ENCODE assay signal across 8 mouse cellular contexts in the genomic region with DNA sequence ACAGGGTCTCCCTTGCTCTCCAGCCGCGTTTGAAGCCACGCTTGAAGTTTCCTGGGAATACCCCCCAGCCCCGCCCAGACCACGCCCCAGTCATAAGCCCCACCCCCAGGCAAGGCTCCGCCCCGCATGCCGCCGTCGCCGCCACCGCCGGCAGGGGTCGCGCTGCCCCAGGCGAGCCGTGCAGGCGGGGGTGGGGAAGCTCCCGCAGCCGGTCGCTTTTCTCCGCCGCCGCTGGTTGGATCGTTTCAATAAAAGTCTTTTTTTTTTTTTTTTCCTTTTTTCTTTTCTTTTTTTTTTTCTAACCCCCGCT. TPM values are rescaled to one million over a fixed set of nuclear protein-coding genes. Genes with fewer than 3 reads are reported as not detected.
DNase-seq lines count a peak whose midpoint lies in the region; ATAC-seq and TF ChIP-seq lines count a peak whose summit lies in the region.

No protein-coding gene starts in this region.

- TF ChIP-seq CTCF in bone marrow macrophage, adult 2 months (IDR thresholded peaks at IDR 0.05; ENCODE audit: low read depth, low read length), result peak; percentile 53
- TF ChIP-seq CTCF in embryonic fibroblast, embryonic 13.5 days (IDR thresholded peaks at IDR 0.05; ENCODE audit: borderline replicate concordance, insufficient read depth, low read length), result peak; percentile 48; the same call in 1 of the 2 replicates
- peak; percentile 83 for TF ChIP-seq CTCF in stomach, postnatal 0 days (IDR thresholded peaks at IDR 0.05; ENCODE audit: low read depth)

- WGBS in heart, embryonic 10.5 days, result under 1% methylated on average over 26 of the region's 26 CpGs
- 0% methylated on average over 25 of the region's 26 CpGs for WGBS in liver, embryonic 15.5 days (ENCODE audit: insufficient replicate concordance)
- 0% methylated on average over 26 of the region's 26 CpGs for WGBS in neural tube, embryonic 13.5 days
- under 1% methylated on average over 26 of the region's 26 CpGs for WGBS in stomach, postnatal 0 days

- peak overlapping the region; percentile 92 for H3K27ac ChIP-seq in bone marrow macrophage, adult 2 months (ENCODE audit: insufficient read depth, low read depth, low read length)
- peak overlapping the region; percentile 97 for H3K27ac ChIP-seq in embryonic fibroblast, embryonic 13.5 days (ENCODE audit: insufficient read depth, low read length)
- H3K27ac ChIP-seq in heart, embryonic 10.5 days, result peak overlapping the region; percentile 99
- peak overlapping the region; percentile 96 for H3K27ac ChIP-seq in liver, embryonic 15.5 days (replicated peaks)
- H3K27ac ChIP-seq in neural tube, embryonic 13.5 days (replicated peaks), result peak overlapping the region; percentile 100
- H3K27ac ChIP-seq in stomach, postnatal 0 days (replicated peaks), result peak overlapping the region; percentile 100

- ATAC-seq in liver, embryonic 15.5 days (ENCODE audit: insufficient read depth), result peak; percentile 83
- peak; percentile 87 for ATAC-seq in neural tube, embryonic 13.5 days (ENCODE audit: low read depth)
- peak; percentile 91 for ATAC-seq in stomach, postnatal 0 days (ENCODE audit: low FRiP score, low TSS enrichment)

- no peaks in the 10 kb centered on the region for H3K27me3 ChIP-seq in heart, embryonic 10.5 days (ENCODE audit: insufficient read depth, poor library complexity, severe bottlenecking)
- no peaks in the 10 kb centered on the region for H3K27me3 ChIP-seq in liver, embryonic 15.5 days
- H3K27me3 ChIP-seq in neural tube, embryonic 13.5 days, result no peaks in the 10 kb centered on the region
- H3K27me3 ChIP-seq in stomach, postnatal 0 days (ENCODE audit: control insufficient read depth, insufficient read depth, low read length), result no peaks in the 10 kb centered on the region

- no peaks in the 10 kb centered on the region for H3K9me3 ChIP-seq in heart, embryonic 10.5 days
- no peaks in the 10 kb centered on the region for H3K9me3 ChIP-seq in liver, embryonic 15.5 days (replicated peaks)
- no peaks in the 10 kb centered on the region for H3K9me3 ChIP-seq in neural tube, embryonic 13.5 days
- H3K9me3 ChIP-seq in stomach, postnatal 0 days (ENCODE audit: control insufficient read depth, low read length), result no peaks in the 10 kb centered on the region

- H3K36me3 ChIP-seq in heart, embryonic 10.5 days, result no peaks in the 10 kb centered on the region
- no peaks in the 10 kb centered on the region for H3K36me3 ChIP-seq in liver, embryonic 15.5 days (replicated peaks)
- no peaks in the 10 kb centered on the region for H3K36me3 ChIP-seq in neural tube, embryonic 13.5 days
- no peaks in the 10 kb centered on the region for H3K36me3 ChIP-seq in stomach, postnatal 0 days (ENCODE audit: control insufficient read depth, insufficient read depth, low read length)

- peak overlapping the region; percentile 98 for H3K9ac ChIP-seq in liver, embryonic 15.5 days
- H3K9ac ChIP-seq in neural tube, embryonic 13.5 days, result peak overlapping the region; percentile 99
- H3K9ac ChIP-seq in stomach, postnatal 0 days (ENCODE audit: low read length), result peak overlapping the region; percentile 99

- H3K4me2 ChIP-seq in liver, embryonic 15.5 days, result peak overlapping the region; percentile 70
- H3K4me2 ChIP-seq in neural tube, embryonic 13.5 days, result peak overlapping the region; percentile 63
- H3K4me2 ChIP-seq in stomach, postnatal 0 days (replicated peaks; ENCODE audit: low read depth), result peak overlapping the region; percentile 77

- TF ChIP-seq POLR2A in bone marrow macrophage, adult 2 months (IDR thresholded peaks at IDR 0.05; ENCODE audit: borderline replicate concordance, low read depth, low read length), result no peak
- no peak for TF ChIP-seq POLR2A in embryonic fibroblast, embryonic 13.5 days (IDR thresholded peaks at IDR 0.05; ENCODE audit: low read depth, low read length)

- no peak for TF ChIP-seq EP300 in stomach, postnatal 0 days (optimal IDR thresholded peaks at IDR 0.05)

- H3K4me3 ChIP-seq in bone marrow macrophage, adult 2 months (ENCODE audit: insufficient read depth, low read length), result peak overlapping the region; percentile 100
- peak overlapping the region; percentile 71 for H3K4me3 ChIP-seq in embryonic fibroblast, embryonic 13.5 days (ENCODE audit: insufficient read depth, low read length)
- peak overlapping the region; percentile 85 for H3K4me3 ChIP-seq in heart, embryonic 10.5 days
- H3K4me3 ChIP-seq in liver, embryonic 15.5 days (replicated peaks), result peak overlapping the region; percentile 100
- peak overlapping the region; percentile 95 for H3K4me3 ChIP-seq in neural tube, embryonic 13.5 days
- H3K4me3 ChIP-seq in stomach, postnatal 0 days (ENCODE audit: low read depth, low read length), result peak overlapping the region; percentile 98

- peaks cover 21% of the 10 kb centered on the region for H3K4me1 ChIP-seq in bone marrow macrophage, adult 2 months (ENCODE audit: control insufficient read depth, insufficient read depth, low read length)
- H3K4me1 ChIP-seq in embryonic fibroblast, embryonic 13.5 days (ENCODE audit: control insufficient read depth, insufficient read depth, low read length), result no peaks in the 10 kb centered on the region; the same call in 1 of the 2 replicates
- peaks cover 10% of the 10 kb centered on the region for H3K4me1 ChIP-seq in heart, embryonic 10.5 days
- peaks cover 45% of the 10 kb centered on the region for H3K4me1 ChIP-seq in liver, embryonic 15.5 days (replicated peaks)
- peaks cover 28% of the 10 kb centered on the region for H3K4me1 ChIP-seq in neural tube, embryonic 13.5 days (replicated peaks)
- no peaks in the 10 kb centered on the region; the same call in 1 of the 2 replicates for H3K4me1 ChIP-seq in stomach, postnatal 0 days (replicated peaks; ENCODE audit: control insufficient read depth, insufficient read depth)

- DNase-seq in CD4-positive helper T cell, adult 2 months (ENCODE audit: low read depth, low spot score), result peak; percentile 93
- DNase-seq in heart, embryonic 10.5 days (ENCODE audit: low spot score), result peak; percentile 95
- peak; percentile 94 for DNase-seq in kidney, postnatal 10 days
- peak; percentile 95 for DNase-seq in stomach, postnatal 0 days (ENCODE audit: low spot score)

RNA-seq across cellular contexts. Expression of gene Cdk17, which starts 0.2 kb away (rescaled TPM):
- polyA plus RNA-seq in bone marrow macrophage, adult 2 months (2012; ENCODE audit: insufficient read depth, insufficient read length, missing spikeins), result 25.8 and 27.3 TPM in 2 replicates
- 35.1 and 42.2 TPM in 2 replicates for polyA plus RNA-seq in embryonic fibroblast, embryonic 13.5 days (2011; ENCODE audit: insufficient read length, low read depth, missing spikeins)
- 16.4 and 20.0 TPM in 2 replicates for polyA plus RNA-seq in heart, embryonic 10.5 days (2016; fragmentation: Nextera tagmentation; extraction: Ambion mirVana)
- polyA plus RNA-seq in liver, embryonic 15.5 days (2015; fragmentation: Nextera tagmentation; extraction: Ambion mirVana), result 10.1 and 11.0 TPM in 2 replicates
- 42.3 and 44.4 TPM in 2 replicates for polyA plus RNA-seq in neural tube, embryonic 13.5 days (2015; fragmentation: Nextera tagmentation; extraction: Ambion mirVana)
- polyA plus RNA-seq in stomach, postnatal 0 days (2015; fragmentation: Nextera tagmentation; extraction: Ambion mirVana), result 8.2 and 8.6 TPM in 2 replicates

Comparison
In these comparisons a context has a peak if more than half of its experiments do, and no peak if none do; other contexts are left out.
1. Peak in every context shown above with its lines: DNase-seq, ATAC-seq, H3K4me3 ChIP-seq and H3K27ac ChIP-seq.